Mouse (Mus musculus) megakaryocyte-erythroid progenitor cell, adult 5-6 weeks (primary cell): ENCODE results near the gene Med21. TPM values are rescaled to one million over a fixed set of nuclear protein-coding genes. Genes with fewer than 3 reads are reported as not detected.

Experiments used
- ATAC-seq: replicated peaks from 2 replicates; pipeline ENCODE4 v1.8.0; 2016; ENCODE audit warnings: mild to moderate bottlenecking, inconsistent platforms; ENCODE audit not compliant: severe bottlenecking, poor library complexity, low FRiP score, low TSS enrichment
- total RNA-seq, 2 experiments: library from RNA; stranded (forward) in 1 of 2; stranded (reverse) in 1 of 2; fragments of 200-1000, 215-1000 nt in 1 of 2; fragments of >200 nt in 1 of 2; fragmentation: Nextera tagmentation in 1 of 2; gene quantifications; 2 replicates each; pipeline ENCODE4 v1.2.3; 2014 to 2017

Gene Med21
- total RNA-seq, 2 experiments from 2014 or later = 83.8 to 85.1 TPM

DNA sequence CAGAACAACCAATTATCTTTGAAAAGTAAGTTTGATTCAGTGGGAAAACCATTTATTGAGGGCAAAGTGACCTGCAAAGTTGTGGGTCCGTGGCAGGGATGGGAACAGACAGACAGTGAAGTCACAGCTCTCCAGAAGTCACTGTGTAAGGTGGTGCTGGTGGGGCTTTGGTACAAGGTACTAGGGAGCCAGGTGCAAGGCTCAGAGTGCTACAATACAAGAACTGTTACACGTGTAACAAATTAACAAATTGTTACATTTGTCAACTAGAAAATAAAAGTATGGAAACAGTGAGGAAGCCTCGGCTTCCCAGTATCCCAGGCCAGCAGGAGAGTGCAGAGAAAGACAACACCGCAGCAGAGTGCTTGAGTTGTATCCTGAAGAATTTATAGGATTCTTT, 31.3 kb downstream of the Med21 start:
- ATAC-seq = no peak

- no peak for ATAC-seq
Measured at GRCm38 (mm10) chr6:146674420-146674819, 32.1 kb downstream of the Med21 start.

DNA sequence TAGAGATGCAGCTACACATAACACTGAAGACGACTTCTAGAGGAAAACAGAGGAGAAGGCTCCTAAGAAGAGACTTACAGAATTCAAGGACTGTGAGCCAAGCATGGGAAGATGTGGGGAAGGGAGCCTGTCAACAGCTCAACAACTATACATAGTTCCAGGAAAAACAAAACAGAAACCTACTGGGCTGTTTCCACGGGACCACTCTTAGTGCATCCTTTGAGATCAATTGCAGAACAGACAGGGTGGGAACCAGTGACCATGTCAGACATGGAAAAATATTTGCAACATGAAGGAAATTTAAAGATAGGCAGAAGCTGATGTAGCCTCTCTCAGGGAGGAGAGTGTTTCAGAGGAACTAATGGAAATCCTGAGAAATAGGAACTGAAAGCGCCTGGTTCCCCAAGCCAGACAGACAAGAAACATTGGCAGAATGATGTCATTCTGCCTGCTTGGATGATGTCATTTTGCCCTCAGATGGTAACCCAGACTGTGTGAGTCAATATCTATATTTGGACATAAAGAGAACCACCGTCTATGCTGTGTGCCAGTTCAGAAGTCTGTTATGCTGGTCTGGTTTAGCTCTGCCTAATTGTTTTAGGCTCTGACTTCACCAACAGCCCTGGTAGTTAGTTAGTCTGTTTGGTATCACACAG, 32.7 kb downstream of the Med21 start:
- ATAC-seq = no peak

- ATAC-seq = no peak
Measured at GRCm38 (mm10) chr6:146676904-146677303, 34.6 kb downstream of the Med21 start.

DNA sequence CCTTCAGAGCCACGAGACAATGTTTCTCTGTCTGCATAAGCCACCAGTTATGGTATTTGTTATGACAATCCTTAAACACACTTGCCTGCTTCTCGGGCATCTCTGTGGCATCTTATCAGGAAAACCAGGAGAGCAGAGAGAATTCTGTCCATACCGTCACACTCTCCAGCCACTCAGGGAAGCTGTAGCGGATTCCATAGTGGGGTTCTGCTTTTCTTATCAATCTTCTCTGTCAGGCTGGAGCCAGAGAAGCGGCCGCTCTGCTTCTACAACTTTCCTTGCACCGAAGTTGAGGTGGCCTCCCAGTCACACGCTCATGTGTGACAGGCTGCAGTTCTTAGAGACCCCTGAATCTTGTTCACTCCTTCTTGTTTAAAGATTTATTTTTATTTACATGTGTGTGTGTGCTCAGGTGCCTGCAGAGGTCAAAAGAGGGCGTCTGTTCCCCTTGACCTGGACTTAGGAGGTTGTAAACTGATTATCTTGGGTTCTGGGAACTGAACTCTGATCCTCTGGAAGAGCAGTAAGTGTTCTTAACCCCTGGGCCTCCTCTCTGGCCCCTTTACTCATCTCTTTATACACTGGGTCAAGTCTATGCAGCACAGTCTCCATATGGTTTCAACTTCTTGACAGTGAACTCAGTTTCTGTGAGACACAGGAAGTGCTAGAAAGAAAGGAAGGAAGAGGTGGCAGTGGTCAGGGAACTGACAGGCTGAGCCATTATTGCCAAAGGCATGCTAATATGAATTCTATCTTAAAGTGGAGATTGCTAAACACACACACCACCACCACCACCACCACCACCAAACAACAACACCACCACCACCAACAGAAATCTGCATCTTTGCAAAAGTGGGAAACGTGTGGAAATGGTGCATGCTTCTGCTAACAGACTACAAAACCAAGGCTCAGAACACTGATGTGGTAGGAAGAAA, 36.1 kb downstream of the Med21 start:
- no peak for ATAC-seq

DNA sequence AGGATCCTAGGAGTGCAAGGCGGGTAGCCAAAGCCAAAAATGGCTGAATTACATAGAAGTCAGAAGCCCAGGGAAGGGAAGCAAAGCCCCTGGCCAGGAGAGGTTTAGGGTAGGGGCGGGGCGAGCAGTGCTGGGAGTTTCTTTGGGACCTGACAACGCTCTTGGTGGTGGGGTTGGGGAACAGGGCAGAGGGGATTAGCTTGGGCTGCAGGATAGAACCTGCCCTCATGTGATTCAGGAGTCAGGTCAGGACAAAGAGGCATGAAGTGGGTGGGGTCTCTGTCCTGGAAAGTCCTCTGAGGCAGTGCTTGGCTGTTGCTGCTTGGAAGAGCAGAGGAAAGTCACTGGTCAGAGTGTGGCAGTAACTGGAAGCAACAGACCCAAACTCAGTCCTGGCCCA, 41.5 kb downstream of the Med21 start:
- ATAC-seq = no peak

DNA sequence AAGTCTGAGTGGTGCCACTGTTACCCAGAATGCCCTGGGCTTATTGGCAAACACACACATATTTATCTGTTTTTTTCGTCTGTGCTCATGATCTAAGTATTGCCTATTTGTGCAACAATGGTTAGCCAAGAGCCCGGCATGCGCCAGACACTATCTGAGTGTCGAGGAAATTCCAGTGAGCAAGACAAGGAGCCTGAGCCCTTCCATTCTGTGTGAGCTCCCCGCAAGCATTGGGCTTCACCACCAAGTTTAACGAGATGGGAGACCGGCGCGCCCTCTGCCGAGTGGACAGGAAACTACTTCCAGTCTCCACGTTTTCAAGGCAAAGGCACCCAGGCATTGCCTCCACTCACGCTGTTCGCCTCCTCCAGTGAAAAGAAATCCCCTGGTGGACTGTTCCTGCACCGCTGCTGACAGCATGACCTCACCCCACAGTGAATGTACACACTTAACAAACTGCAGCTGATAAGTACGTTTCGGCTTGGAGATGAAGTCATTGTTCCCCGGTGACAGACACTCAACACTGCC, 43.5 kb downstream of the Med21 start:
- peak; percentile 88 for ATAC-seq

DNA sequence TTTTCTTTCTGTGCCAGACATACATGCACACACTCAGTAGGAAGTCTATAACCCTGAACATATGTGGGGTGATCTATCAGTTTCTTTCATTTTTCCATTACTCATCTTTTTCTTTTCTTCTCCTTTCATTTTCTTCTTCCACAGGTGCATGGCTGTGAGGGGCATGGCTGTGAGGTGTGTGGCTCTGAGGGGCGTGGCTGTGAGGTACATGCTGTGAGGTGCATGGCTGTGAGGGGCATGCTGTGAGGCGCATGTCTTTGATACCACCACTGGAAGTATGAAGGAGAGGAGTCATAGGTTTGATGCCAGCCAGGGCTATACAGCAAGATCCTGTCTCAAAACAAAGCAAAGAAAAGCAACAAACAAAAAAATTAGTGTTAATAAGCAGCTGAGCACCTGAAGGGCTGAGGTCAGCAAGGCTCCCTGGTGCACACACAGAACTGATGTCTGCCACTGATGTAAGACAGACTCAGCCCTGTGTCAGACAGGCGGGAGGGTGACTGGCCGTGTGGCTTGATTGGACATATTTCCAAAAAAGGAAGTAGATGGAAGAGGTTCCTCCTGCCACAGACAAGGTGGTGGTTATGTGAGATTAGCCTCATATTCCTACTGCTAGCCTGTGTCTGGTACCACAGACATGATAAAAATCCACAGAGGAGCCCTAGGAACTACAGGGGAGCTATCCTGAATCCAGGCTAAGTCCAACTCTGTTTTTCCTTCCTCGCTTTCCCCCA, 44.3 kb downstream of the Med21 start:
- peak; percentile 78 for ATAC-seq

DNA sequence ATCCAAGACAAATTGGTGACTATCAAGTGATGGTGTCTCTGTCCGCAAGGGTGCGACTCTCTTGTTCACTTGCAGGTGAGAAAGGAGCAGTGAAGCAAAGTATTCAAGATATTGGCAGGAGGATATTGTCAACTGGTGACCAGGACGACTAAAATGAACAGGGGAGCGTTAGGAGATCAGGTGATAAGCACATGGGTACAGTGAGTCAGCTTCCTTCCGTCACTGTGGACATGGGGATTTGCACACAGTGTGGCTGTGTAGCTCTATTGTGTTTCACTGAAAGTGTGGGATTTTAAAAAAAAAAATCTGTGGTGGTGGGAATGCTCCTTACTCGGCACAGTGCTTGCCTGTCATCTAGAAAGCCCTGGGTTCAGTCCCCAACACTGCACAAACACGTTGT, 45.7 kb downstream of the Med21 start:
- no peak for ATAC-seq

- ATAC-seq = no peak
Measured at GRCm38 (mm10) chr6:146688861-146689260, 46.5 kb downstream of the Med21 start.

DNA sequence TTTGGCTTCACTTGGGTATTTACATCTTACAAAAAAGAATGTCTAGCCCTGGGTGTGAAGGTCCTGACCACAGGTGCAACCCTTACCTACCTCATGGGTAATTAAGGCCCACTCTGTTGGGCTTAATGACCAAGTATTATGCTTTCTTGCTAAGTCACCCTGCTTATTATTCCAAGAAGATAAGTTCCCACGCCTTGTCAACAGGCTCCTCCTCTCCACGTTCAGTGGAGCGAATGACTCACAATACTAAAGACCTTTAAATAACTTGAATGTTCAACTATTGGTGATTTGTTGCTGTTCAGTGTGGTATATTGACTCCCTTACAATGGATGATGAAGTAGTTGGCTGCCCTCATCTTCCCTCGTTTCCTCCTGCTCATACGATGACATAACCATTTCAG, 55.4 kb downstream of the Med21 start:
- ATAC-seq = no peak

DNA sequence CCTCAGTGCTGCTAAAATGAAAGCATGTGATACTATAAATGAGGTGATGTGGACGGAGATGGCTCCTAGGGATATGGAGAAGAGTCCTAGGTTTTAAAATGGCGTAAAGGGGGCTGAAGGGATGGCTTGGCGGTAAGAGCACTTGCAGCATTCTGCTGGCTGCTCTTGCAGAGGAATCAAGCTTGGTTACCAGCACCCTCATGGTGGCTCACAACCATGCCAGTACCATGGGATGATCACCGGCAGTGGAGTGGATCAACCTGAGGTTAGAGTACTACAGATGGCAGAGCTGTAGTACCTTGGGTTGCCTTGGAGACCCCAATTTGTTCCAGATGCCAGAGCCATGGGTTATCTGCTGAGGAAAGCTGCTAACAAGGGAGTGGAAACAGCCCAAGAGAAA, 56.0 kb downstream of the Med21 start:
- ATAC-seq = no peak

Other genes starting within 250 kb of the Med21 start
- 10.1 and 14.2 TPM in 2 replicates for gene Itpr2, start 140.3 kb upstream of the Med21 start, total RNA-seq (2014; fragmentation: Nextera tagmentation)
- gene Itpr2, start 140.3 kb upstream of the Med21 start, total RNA-seq (2017) = 8.6 and 9.3 TPM in 2 replicates
- 127 and 129 TPM in 2 replicates for gene Fgfr1op2, start 65.3 kb upstream of the Med21 start, total RNA-seq (2014; fragmentation: Nextera tagmentation)
- 205 and 208 TPM in 2 replicates for gene Fgfr1op2, start 65.3 kb upstream of the Med21 start, total RNA-seq (2017)
- gene Ints13, start 64.7 kb upstream of the Med21 start, total RNA-seq (2014; fragmentation: Nextera tagmentation) = 119 and 125 TPM in 2 replicates
- gene Ints13, start 64.7 kb upstream of the Med21 start, total RNA-seq (2017) = 173 and 221 TPM in 2 replicates
- 47.6 and 57.4 TPM in 2 replicates for gene Tm7sf3, start 277 bp downstream of the Med21 start, total RNA-seq (2014; fragmentation: Nextera tagmentation)
- gene Tm7sf3, start 277 bp downstream of the Med21 start, total RNA-seq (2017) = 60.9 and 68.3 TPM in 2 replicates
- 2.7 and 4.5 TPM in 2 replicates for gene Stk38l, start 82.4 kb downstream of the Med21 start, total RNA-seq (2014; fragmentation: Nextera tagmentation)
- 3.4 and 6.6 TPM in 2 replicates for gene Stk38l, start 82.4 kb downstream of the Med21 start, total RNA-seq (2017)
- not detected in 2 replicates for gene Arntl2, start 153.5 kb downstream of the Med21 start, total RNA-seq (2014; fragmentation: Nextera tagmentation)
- not detected in 2 replicates for gene Arntl2, start 153.5 kb downstream of the Med21 start, total RNA-seq (2017)
- not detected in 2 replicates for gene Smco2, start 207.6 kb downstream of the Med21 start, total RNA-seq (2014; fragmentation: Nextera tagmentation)
- not detected in 2 replicates for gene Smco2, start 207.6 kb downstream of the Med21 start, total RNA-seq (2017)
- 1.2 and 6.5 TPM in 2 replicates for gene Ppfibp1, start 245.9 kb downstream of the Med21 start, total RNA-seq (2014; fragmentation: Nextera tagmentation)
- gene Ppfibp1, start 245.9 kb downstream of the Med21 start, total RNA-seq (2017) = 6.1 and 11.4 TPM in 2 replicates